Mouse (Mus musculus) cerebellum, postnatal 36 days (tissue): ENCODE measurements at regions not wholly inside any gene's neighbourhood (a gene's known extent, or its start where the extent isn't known, plus 50 kb on each side); places are given as distances from the start of the nearest gene placed in this dataset.

Source experiments
- DNase-seq, 2 experiments: peaks; one replicate each; pipeline ENCODE4 v3.0.0; 2021 to 2022; ENCODE audit warnings: mixed read lengths in 2 of 2

- no peak for DNase-seq
These were observed 462.1 kb upstream of the Arglu1 start for GRCm38 (mm10) chr8:9152313-9152925.

GRCm38 (mm10) chr8:9144362-9144761 is 454.0 kb upstream of the Arglu1 start:
- DNase-seq, result no peak

- DNase-seq, result no peak
These were observed 449.5 kb upstream of the Arglu1 start for GRCm38 (mm10) chr8:9139781-9140180.

GRCm38 (mm10) chr8:9139059-9139620 is 448.8 kb upstream of the Arglu1 start:
- DNase-seq, result peak in 1 of 2 experiments; percentile 13

- DNase-seq, result no peak
These were observed 443.4 kb upstream of the Arglu1 start for GRCm38 (mm10) chr8:9133758-9134157.

- DNase-seq, result no peak
These were observed 442.4 kb upstream of the Arglu1 start for GRCm38 (mm10) chr8:9132612-9133218.

DNA sequence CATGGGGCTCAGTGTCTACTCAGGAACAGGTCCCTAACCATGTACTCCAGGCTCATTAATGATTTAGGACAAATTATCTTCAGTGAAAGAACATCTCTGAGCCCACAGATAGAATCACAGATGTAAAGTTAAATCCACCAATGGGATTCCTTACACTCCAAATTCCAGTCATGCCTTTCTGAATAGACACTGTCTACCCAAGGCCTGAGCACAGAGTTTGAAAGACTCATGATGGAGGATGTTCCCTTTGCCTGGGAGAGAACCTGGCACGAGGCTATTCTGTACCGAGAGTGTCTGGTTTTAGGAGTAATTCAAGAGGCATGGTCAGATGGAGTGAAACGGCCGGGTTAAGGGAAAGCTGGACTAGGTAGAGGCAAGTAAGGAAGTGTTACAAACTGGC is 440.9 kb upstream of the Arglu1 start:
- DNase-seq, result no peak

DNA sequence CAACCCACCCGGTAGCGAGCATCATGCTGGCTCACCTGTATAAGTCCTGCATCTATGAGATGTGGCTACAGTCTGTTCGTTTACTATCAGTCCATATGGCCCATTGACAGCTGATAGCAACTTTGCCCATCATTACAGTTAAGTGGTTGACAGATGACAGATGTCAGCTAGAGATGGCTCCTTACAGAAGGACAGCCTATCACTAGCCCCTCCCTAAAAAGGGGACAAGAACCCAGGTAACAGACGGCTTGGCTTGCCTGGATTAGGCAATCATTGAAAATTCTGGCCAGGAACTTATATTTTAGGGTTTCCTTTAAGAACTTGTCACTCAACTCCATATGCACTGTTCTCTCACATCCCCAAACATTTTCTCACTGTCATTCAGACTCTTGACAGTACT is 434.2 kb upstream of the Arglu1 start:
- no peak for DNase-seq

DNA sequence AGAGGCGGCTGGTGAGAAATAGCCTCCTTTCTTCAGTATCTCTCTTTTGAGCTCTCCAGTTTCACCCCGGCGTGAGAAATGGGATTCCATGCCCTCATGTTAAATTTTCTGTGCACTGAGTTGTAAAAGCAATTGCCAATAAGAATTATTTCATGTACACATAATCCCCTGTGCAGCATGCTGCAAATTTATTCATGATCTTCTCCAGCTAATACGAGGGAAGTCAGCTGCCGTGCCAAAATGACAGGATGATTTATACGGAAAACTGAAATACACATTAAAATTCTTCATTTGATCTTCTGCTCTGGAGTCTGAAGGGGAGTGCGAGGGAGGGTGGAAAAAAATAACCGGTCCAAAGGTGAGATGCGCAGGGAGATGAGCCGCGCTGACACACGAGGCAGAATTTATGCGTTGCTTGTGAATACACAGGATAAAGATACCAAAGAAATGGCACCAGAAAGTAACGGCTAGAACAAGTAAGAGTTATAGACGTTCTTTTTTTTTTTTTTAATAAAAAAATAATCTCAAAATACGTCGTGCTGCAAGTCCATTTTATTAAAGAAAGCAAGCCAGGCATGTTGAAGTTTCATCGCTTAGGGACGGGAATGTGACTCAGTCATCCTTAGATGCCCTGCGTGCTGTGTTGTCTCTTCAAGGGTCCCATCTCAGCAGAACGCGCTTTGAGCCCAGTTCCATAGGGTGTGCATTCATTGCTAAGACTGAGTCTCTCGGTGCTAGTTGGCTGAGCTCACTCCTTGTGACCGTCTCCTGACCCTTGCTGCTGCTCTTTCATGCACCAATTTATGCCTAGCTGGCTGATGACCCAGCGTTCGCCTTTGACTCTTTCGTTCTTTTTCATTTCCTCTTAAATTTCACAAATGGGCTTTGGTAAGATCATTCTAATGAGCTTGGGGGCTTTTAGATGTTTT is 427.8 kb upstream of the Arglu1 start:
- no peak for DNase-seq

DNA sequence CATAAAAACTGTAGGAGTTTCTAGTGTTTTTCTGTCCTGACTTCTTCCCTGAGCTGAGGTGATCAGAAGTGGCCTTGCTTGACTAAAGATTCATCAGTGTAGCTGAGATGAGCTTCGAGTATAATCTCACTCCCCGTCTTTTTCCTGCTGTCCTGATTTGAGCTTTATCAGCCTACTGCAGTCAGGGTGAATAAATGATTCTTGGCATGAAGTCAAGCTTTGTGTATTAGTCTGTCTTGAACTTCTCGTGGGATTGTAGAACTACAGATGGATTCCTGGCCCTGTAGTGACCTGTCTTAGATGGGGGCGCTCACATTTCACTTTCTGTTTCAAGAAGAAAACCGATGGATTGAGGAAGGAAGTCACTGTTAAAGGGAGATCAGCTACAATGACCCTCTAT is 405.7 kb upstream of the Arglu1 start:
- DNase-seq, result no peak

- no peak for DNase-seq
These were observed 403.7 kb upstream of the Arglu1 start for GRCm38 (mm10) chr8:9094002-9094401.

- DNase-seq, result no peak
These were observed 403.0 kb upstream of the Arglu1 start for GRCm38 (mm10) chr8:9093356-9093755.

GRCm38 (mm10) chr8:9072724-9073123 is 382.4 kb upstream of the Arglu1 start:
- no peak for DNase-seq

GRCm38 (mm10) chr8:9072286-9072685 is 382.0 kb upstream of the Arglu1 start:
- DNase-seq, result no peak

DNA sequence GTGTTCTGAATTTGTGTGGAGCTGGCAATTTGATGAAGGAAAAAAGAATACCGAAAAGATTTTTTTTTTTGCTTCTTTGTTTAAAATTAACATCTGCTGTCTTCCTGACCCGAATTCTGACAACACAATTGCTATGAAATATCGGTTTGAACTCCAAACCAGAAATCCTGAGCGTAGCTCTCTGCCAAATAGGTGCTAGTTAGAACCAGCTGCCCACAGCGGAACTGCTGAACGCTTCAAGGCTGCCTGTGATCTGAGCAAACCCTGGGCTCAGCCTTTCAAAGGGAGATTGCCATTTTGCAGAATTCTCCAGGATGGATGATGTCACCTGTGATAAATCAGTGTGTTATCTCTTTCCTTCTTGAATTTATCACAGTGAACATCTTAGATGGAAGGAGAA is 380.6 kb upstream of the Arglu1 start:
- no peak for DNase-seq

GRCm38 (mm10) chr8:9069845-9070244 is 379.5 kb upstream of the Arglu1 start:
- DNase-seq, result no peak

GRCm38 (mm10) chr8:9067731-9068130 is 377.4 kb upstream of the Arglu1 start:
- no peak for DNase-seq

- no peak for DNase-seq
These were observed 369.8 kb upstream of the Arglu1 start for GRCm38 (mm10) chr8:9060166-9060565.

DNA sequence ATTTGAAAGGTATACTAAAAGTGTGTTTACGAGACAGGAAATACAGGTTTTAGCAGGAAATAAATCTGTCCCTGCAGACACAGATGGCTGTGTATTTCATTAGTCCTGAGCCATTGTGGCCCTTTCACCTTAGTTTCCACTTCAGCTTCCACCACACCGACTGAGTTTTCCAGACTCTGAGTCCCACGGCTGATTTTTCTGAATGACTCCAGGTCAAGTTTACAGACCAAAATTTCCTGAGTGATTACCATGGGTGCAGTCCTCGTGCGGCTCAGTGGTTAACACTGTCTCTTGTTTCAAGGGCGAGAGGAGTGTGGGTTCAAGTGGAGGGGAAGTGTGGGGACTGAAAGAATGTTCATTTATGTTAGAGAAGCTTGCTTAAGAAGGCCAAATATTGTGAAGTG is 365.1 kb upstream of the Arglu1 start:
- DNase-seq, result no peak

- no peak for DNase-seq
These were observed 364.5 kb upstream of the Arglu1 start for GRCm38 (mm10) chr8:9054801-9055200.

- no peak for DNase-seq
These were observed 361.4 kb upstream of the Arglu1 start for GRCm38 (mm10) chr8:9051699-9052098.

DNA sequence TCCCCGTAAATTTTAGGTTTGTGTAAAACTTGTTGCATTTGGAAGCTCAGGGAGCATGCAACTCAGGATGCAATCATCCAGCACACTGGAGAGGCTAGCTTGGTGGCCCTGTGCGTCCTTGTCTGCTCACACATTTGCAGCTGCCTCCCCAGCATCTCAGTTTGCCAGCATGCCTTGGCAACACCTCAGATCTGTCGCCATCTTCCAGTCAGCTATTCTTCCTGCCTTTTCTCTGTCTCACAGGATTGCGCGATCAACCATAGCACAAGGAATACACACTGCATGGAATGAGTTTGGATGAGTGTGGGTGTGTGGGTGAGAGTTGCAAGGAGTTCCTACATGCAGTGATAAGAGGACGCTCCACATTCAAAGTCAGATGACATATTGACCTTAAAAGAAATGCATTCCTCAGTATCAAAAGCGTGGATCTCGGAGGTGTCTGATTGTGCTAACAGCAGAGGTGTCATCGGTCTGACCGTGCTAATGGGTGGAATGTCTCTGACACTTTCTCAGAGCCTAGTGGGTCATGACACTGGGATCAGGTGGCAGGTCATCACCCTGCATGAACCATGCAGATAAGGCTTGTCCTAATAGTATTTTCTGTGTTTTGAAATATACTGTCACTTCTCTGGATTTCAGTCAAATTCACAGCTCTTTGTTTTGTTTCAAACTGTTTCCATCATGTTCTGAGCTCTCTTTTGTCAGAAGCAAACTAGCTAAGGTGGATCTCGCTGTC is 360.6 kb upstream of the Arglu1 start:
- no peak for DNase-seq

DNA sequence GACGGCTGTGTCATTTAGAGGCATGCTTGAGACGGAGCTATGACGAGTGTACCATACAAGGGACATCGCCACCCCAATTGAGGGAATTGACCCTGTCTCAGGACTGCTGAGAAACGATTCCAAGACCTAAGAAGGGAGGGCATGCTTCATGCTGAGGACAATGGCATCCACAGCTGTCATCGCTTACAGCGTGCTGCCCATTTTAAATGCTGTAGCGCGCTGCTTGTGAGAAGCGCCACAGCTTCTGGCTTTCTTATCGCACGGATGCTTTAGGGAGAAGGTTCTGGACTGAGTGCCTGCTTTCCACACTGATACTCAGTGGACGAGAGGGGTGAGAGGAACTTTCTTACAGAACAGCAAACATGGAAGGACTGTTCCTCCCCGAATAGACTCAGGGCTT is 357.8 kb upstream of the Arglu1 start:
- DNase-seq, result no peak
